Mouse (Mus musculus): ENCODE data around the gene Il6st. TPM values are rescaled to one million over a fixed set of nuclear protein-coding genes. Genes with fewer than 3 reads are reported as not detected.

The Il6st gene
- polyA plus RNA-seq, 1 experiment from 2014 or later, result 21.5 TPM

DNA sequence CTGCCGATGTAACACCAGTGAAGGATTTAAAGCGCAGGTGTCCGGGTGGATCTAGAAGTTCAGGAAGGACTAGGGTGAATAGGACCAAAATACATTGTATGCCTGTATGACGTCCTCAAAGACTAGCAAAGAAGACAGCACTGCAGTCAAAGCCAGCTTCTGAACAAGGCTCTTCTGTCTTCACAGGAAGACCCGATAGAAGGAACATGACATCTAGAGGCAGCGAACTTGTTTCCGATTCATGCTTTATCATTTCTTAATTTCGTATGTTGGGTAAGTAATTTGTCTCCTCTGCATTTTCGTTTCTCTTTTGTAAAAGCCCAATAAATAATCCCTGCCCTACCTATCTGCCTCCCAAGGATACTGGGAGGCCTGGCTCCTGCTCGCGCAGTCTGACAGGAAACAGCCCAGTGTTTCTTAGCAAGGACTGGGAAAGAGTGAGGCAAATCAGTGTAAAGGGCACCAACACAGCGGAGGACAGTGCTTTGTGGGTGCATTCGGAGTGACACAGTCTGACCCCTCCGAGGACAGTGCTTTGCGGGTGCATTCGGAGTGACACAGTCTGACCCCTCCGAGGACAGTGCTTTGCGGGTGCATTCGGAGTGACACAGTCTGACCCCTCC is 8.6 kb downstream of the Il6st start:
- no peak for ATAC-seq
- Histone ChIP-seq H3K4me2 (ENCODE audit: low read length) (no peak overlapping the region), H3K27me3 (replicated peaks; ENCODE audit: control insufficient read depth, insufficient read depth, low read length) (no peaks in the 10 kb centered on the region), H3K27ac (ENCODE audit: low read depth, low read length) (no peak overlapping the region), H3K9ac (ENCODE audit: low read depth, low read length) (no peak overlapping the region), H3K4me1 (ENCODE audit: control insufficient read depth, insufficient read depth, low read depth, low read length) (no peaks in the 10 kb centered on the region), H3K4me3 (ENCODE audit: low read length) (no peak overlapping the region), H3K9me3 (ENCODE audit: control insufficient read depth, low read length) (no peaks in the 10 kb centered on the region), H3K36me3 (ENCODE audit: control insufficient read depth, insufficient read depth, low read length) (peaks cover 9% of the 10 kb centered on the region)
- 88% methylated on average over 16 of the region's 19 CpGs for WGBS

GRCm38 (mm10) chr13:112473757-112474755 is 10.2 kb downstream of the Il6st start:
- Histone ChIP-seq H3K4me2 (ENCODE audit: low read length) (no peak overlapping the region), H3K4me1 (ENCODE audit: control insufficient read depth, insufficient read depth, low read depth, low read length) (no peaks in the 10 kb centered on the region), H3K9me3 (ENCODE audit: control insufficient read depth, low read length) (no peaks in the 10 kb centered on the region), H3K27me3 (replicated peaks; ENCODE audit: control insufficient read depth, insufficient read depth, low read length) (no peaks in the 10 kb centered on the region), H3K27ac (ENCODE audit: low read depth, low read length) (no peak overlapping the region), H3K9ac (ENCODE audit: low read depth, low read length) (no peak overlapping the region), H3K36me3 (ENCODE audit: control insufficient read depth, insufficient read depth, low read length) (peaks cover 9% of the 10 kb centered on the region), H3K4me3 (ENCODE audit: low read length) (no peak overlapping the region)
- 83% methylated on average over 21 of the region's 21 CpGs for WGBS
- ATAC-seq, result no peak

GRCm38 (mm10) chr13:112479032-112479431 is 15.2 kb downstream of the Il6st start:
- Histone ChIP-seq H3K27ac (ENCODE audit: low read depth, low read length) (no peak overlapping the region), H3K9ac (ENCODE audit: low read depth, low read length) (no peak overlapping the region), H3K9me3 (ENCODE audit: control insufficient read depth, low read length) (no peaks in the 10 kb centered on the region), H3K27me3 (replicated peaks; ENCODE audit: control insufficient read depth, insufficient read depth, low read length) (no peaks in the 10 kb centered on the region), H3K4me2 (ENCODE audit: low read length) (no peak overlapping the region), H3K4me1 (ENCODE audit: control insufficient read depth, insufficient read depth, low read depth, low read length) (no peaks in the 10 kb centered on the region), H3K36me3 (ENCODE audit: control insufficient read depth, insufficient read depth, low read length) (peaks cover 20% of the 10 kb centered on the region), H3K4me3 (ENCODE audit: low read length) (no peak overlapping the region)
- no peak for ATAC-seq
- 85% methylated on average over 7 of the region's 7 CpGs for WGBS

DNA sequence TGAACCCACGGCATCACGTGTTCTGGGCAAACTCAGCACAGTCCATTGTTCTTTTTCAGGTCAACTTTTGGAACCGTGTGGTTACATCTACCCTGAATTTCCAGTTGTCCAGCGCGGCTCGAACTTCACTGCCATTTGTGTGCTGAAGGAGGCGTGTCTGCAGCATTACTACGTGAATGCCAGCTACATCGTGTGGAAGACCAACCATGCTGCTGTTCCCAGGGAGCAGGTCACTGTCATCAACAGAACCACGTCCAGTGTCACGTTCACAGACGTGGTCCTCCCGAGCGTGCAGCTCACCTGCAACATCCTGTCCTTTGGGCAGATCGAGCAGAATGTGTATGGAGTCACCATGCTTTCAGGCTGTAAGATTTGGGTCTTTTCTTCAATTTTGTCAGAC is 16.1 kb downstream of the Il6st start:
- Histone ChIP-seq H3K27ac (ENCODE audit: low read depth, low read length) (no peak overlapping the region), H3K9ac (ENCODE audit: low read depth, low read length) (no peak overlapping the region), H3K36me3 (ENCODE audit: control insufficient read depth, insufficient read depth, low read length) (peaks cover 21% of the 10 kb centered on the region), H3K4me1 (ENCODE audit: control insufficient read depth, insufficient read depth, low read depth, low read length) (no peaks in the 10 kb centered on the region), H3K4me2 (ENCODE audit: low read length) (no peak overlapping the region), H3K9me3 (ENCODE audit: control insufficient read depth, low read length) (no peaks in the 10 kb centered on the region), H3K4me3 (ENCODE audit: low read length) (no peak overlapping the region), H3K27me3 (replicated peaks; ENCODE audit: control insufficient read depth, insufficient read depth, low read length) (no peaks in the 10 kb centered on the region)
- WGBS, result 89% methylated on average over 15 of the region's 15 CpGs
- no peak for ATAC-seq

DNA sequence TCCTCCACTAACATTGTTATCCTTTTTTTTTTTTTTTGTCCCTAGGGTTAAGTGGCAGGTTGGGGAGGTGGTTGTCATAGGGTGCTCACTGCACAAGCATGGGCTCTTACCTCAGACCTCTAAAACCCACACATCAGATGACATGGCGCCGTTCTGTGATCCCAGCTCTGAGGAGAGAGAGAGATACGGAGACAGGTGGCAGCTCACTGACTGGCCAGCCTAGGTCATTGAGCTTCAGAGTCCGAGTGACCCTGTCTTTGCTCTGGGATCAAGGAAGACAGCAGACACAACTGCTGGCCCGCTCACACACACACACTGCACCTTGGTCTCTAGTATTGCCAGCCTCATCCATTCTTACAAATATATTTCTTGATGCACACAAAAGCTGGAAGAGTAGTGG is 18.7 kb downstream of the Il6st start:
- ATAC-seq, result no peak
- Histone ChIP-seq H3K27ac (ENCODE audit: low read depth, low read length) (no peak overlapping the region), H3K4me2 (ENCODE audit: low read length) (no peak overlapping the region), H3K27me3 (replicated peaks; ENCODE audit: control insufficient read depth, insufficient read depth, low read length) (no peaks in the 10 kb centered on the region), H3K36me3 (ENCODE audit: control insufficient read depth, insufficient read depth, low read length) (peaks cover 18% of the 10 kb centered on the region), H3K9me3 (ENCODE audit: control insufficient read depth, low read length) (no peaks in the 10 kb centered on the region), H3K4me3 (ENCODE audit: low read length) (no peak overlapping the region), H3K4me1 (ENCODE audit: control insufficient read depth, insufficient read depth, low read depth, low read length) (no peaks in the 10 kb centered on the region), H3K9ac (ENCODE audit: low read depth, low read length) (no peak overlapping the region)
- WGBS, result 97% methylated on average over 5 of the region's 5 CpGs

GRCm38 (mm10) chr13:112483015-112483414 is 19.1 kb downstream of the Il6st start:
- no peaks in the 10 kb centered on the region for H3K27me3 ChIP-seq (replicated peaks; ENCODE audit: control insufficient read depth, insufficient read depth, low read length)

GRCm38 (mm10) chr13:112486236-112486635 is 22.4 kb downstream of the Il6st start:
- Histone ChIP-seq H3K9ac (ENCODE audit: low read depth, low read length) (no peak overlapping the region), H3K36me3 (ENCODE audit: control insufficient read depth, insufficient read depth, low read length) (peaks cover 18% of the 10 kb centered on the region; the same call in 1 of the 2 replicates), H3K4me2 (ENCODE audit: low read length) (no peak overlapping the region), H3K4me1 (ENCODE audit: control insufficient read depth, insufficient read depth, low read depth, low read length) (no peaks in the 10 kb centered on the region), H3K9me3 (ENCODE audit: control insufficient read depth, low read length) (no peaks in the 10 kb centered on the region), H3K27ac (ENCODE audit: low read depth, low read length) (no peak overlapping the region), H3K27me3 (replicated peaks; ENCODE audit: control insufficient read depth, insufficient read depth, low read length) (no peaks in the 10 kb centered on the region), H3K4me3 (ENCODE audit: low read length) (no peak overlapping the region)
- WGBS, result 97% methylated on average over 5 of the region's 5 CpGs
- no peak for ATAC-seq

More at GRCm38 (mm10) chr13:112483015-112483414, 19.1 kb downstream of the Il6st start:
- H3K4me2 ChIP-seq (ENCODE audit: low read length), result no peak overlapping the region
- no peak overlapping the region for H3K27ac ChIP-seq (ENCODE audit: low read depth, low read length)
- H3K4me3 ChIP-seq (ENCODE audit: low read length), result no peak overlapping the region
- H3K9ac ChIP-seq (ENCODE audit: low read depth, low read length), result no peak overlapping the region
- ATAC-seq, result no peak
- H3K36me3 ChIP-seq (ENCODE audit: control insufficient read depth, insufficient read depth, low read length), result peaks cover 18% of the 10 kb centered on the region
- H3K9me3 ChIP-seq (ENCODE audit: control insufficient read depth, low read length), result no peaks in the 10 kb centered on the region
- WGBS, result 84% methylated on average over 7 of the region's 7 CpGs
- H3K4me1 ChIP-seq (ENCODE audit: control insufficient read depth, insufficient read depth, low read depth, low read length), result no peaks in the 10 kb centered on the region

DNA sequence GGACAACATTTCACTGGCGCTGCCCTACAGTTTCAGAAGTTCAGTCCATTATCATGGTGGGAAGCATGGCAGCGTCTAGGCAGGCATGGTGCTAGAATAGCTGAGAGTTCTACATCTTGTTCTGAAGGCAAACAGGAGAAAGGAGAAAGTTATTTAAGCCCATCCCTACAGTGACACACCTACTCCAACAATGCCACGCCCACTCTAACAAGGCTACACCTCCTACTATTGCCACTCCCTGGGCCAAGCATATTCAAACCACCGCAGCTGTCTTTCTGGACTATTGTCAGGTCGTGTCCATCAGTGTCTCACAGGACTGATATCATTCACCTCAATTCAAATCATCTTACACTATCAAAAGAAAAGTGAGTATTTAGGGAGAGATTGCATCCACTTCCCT is 22.8 kb downstream of the Il6st start:
- Histone ChIP-seq H3K36me3 (ENCODE audit: control insufficient read depth, insufficient read depth, low read length) (peaks cover 18% of the 10 kb centered on the region; the same call in 1 of the 2 replicates), H3K9ac (ENCODE audit: low read depth, low read length) (no peak overlapping the region), H3K27me3 (replicated peaks; ENCODE audit: control insufficient read depth, insufficient read depth, low read length) (no peaks in the 10 kb centered on the region), H3K9me3 (ENCODE audit: control insufficient read depth, low read length) (no peaks in the 10 kb centered on the region), H3K4me3 (ENCODE audit: low read length) (no peak overlapping the region), H3K4me2 (ENCODE audit: low read length) (no peak overlapping the region), H3K27ac (ENCODE audit: low read depth, low read length) (no peak overlapping the region), H3K4me1 (ENCODE audit: control insufficient read depth, insufficient read depth, low read depth, low read length) (no peaks in the 10 kb centered on the region)
- WGBS, result 96% methylated on average over 5 of the region's 5 CpGs
- no peak for ATAC-seq

DNA sequence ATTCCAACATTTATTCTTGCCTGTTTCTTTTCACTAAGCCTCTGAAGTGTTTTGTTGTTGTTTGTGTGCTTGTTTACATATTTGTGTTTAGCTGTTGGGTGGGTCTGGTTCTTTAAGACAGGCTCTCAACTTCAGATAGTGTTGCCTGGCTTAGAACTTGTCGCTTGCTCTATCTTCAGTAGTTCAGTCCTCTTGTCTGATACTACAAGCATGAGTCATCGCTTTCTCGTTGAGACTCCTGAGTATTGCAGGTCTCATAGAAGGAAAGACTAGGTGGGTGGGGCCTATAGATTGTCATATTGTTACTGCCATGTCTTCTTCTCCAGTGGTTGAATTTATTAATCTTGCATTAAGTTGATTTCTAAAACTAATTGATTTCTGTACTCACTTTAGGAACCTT is 26.2 kb downstream of the Il6st start:
- Histone ChIP-seq H3K9ac (ENCODE audit: low read depth, low read length) (no peak overlapping the region), H3K4me3 (ENCODE audit: low read length) (no peak overlapping the region), H3K9me3 (ENCODE audit: control insufficient read depth, low read length) (no peaks in the 10 kb centered on the region), H3K4me2 (ENCODE audit: low read length) (no peak overlapping the region), H3K4me1 (ENCODE audit: control insufficient read depth, insufficient read depth, low read depth, low read length) (no peaks in the 10 kb centered on the region), H3K27me3 (replicated peaks; ENCODE audit: control insufficient read depth, insufficient read depth, low read length) (no peaks in the 10 kb centered on the region), H3K27ac (ENCODE audit: low read depth, low read length) (no peak overlapping the region), H3K36me3 (ENCODE audit: control insufficient read depth, insufficient read depth, low read length) (peaks cover 16% of the 10 kb centered on the region; the same call in 1 of the 2 replicates)
- 94% methylated on average over 3 of the region's 3 CpGs for whole genome bisulfite sequencing
- no peak for ATAC-seq

Measured in hindbrain, embryonic 16.5 days (tissue).